Mouse (Mus musculus) G1E-ER4 (cell line): Measurements from ENCODE around the gene Anxa8. TPM values are rescaled to one million over a fixed set of nuclear protein-coding genes. Genes with fewer than 3 reads are reported as not detected.

ENCODE experiments used
- GATA1 ChIP-seq: IDR thresholded peaks from one replicate; pipeline ENCODE4 v1.8.0; 2012; ENCODE audit warnings: low read length, inconsistent platforms
- polyA plus RNA-seq: library from polyadenylated mRNA; stranded (reverse); fragments of >175 nt; gene quantifications from 2 replicates; pipeline ENCODE4 v1.2.3, GENCODE M21; 2012

Gene Anxa8
- polyA plus RNA-seq, 1 experiment, result not detected

DNA sequence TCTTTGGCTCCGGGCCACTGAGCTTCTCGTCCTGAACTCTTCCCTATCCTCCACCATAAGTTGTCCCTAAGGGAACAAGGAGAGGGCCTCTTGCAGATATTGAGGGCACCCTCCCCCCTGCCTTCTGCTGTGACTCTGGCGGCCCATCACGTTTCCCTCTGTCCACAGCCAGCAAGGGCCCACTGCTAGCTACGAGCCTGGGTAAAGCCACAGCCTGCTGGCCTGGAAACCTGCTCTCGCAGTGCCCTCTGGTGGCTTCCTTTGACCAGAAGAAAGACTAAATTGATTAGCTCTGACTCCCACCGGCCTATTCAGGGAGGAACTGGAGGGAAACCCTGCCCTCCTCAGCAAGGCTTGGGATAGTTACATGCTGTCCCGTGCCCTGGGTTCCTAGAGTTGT lies 19.1 kb downstream of the Anxa8 start:
- no peak for TF ChIP-seq GATA1

DNA sequence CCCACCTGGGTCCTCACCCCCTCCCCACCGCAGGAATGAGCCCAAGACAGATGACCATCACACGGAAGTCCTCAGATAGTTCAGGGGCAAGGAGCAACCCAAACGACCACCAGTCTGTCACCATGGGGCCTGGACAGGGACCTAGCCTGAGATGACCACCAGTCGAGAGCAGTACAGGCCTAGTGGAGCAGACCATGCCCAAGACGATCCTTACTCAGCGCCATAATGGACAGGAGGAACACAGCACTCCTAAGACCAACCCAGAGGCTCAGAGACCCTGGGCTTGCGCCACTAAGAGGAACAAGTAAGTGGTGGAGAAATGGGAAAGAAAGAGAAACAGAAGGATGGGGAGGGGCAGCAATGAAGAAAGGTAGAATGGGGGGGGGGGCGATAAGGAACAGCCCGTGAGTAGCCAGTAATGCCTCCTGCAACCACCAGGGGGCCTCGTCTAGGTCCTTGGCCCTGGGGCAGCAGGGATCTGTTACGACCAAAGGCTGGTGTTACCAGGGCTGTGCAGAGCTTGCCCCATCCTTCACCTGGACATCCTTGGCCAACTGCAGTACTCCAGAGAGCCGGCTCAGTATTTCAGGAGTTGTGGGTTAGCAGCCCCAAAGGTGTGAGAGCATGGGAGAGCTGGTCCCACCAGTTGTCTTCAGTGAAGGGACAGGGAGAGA lies 20.7 kb downstream of the Anxa8 start:
- TF ChIP-seq GATA1, result no peak

DNA sequence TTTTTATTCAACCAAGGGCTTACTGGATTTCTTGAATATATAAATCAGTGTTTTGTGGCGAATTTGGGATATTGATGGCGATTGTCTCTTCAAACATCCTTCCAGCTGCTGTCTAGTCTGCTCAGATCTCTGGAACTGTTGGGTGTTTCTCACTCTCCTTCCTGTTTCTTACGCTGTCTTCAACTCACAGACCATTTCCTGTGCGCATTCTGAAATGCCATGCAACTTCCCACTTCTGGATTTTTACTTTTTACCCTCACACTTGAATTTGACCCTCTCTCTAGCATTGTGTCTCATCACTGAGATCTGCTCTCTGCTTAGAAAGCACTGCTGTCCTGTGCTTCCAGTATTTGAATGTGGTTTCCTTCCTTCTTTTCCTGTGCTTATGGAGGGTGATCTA lies 21.8 kb downstream of the Anxa8 start:
- TF ChIP-seq GATA1, result no peak

DNA sequence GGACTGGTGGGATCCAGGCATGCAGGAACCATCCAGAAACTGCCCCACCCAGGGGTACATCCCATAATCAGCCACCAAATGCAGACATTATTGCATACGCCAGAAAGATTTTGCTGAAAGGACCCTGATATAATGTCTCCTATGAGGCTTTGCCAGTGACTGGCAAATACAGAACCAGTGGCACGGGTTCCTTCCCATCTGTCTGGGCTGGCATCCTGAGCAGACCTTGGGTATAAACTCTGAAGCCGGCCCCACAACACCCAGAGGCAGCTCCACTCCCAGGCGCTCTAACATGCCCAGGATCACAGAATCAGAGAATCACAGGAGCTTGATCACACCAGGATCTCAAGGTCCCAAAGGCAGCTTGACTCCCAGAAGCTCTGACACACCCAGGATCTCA lies 28.5 kb downstream of the Anxa8 start:
- TF ChIP-seq GATA1, result no peak

DNA sequence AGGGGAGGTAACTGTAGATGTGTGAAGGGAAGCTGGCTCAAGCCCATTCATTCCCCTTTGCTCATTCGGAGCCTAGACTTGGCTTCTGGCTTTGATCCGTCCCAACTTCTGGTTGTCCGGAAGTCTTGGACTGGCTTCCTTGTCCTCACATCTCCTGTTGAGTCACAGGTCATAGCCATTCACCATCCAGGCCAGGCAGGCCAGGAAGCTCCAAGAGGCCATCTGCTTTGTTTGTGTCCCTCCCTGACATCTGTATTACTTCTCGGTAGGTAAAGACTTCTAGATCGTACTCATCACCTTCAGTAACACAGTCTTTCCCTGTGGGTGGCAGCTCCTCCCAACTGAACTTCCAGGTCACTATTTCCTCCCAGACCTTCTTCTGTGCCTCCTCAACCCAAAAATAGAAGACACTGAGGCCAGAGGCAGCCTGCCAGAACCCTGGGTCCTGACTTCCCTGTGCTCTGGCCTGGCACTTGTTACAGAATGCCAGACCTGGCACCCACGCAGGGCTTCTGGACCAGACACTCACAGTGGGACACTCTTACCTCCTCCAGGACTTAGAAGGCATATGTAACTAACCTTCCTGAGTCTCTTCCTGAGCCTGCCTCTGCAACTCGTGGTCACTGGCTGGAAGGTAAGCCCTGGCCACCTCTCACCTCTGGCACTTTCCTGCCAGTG lies 33.4 kb downstream of the Anxa8 start:
- TF ChIP-seq GATA1, result no peak

DNA sequence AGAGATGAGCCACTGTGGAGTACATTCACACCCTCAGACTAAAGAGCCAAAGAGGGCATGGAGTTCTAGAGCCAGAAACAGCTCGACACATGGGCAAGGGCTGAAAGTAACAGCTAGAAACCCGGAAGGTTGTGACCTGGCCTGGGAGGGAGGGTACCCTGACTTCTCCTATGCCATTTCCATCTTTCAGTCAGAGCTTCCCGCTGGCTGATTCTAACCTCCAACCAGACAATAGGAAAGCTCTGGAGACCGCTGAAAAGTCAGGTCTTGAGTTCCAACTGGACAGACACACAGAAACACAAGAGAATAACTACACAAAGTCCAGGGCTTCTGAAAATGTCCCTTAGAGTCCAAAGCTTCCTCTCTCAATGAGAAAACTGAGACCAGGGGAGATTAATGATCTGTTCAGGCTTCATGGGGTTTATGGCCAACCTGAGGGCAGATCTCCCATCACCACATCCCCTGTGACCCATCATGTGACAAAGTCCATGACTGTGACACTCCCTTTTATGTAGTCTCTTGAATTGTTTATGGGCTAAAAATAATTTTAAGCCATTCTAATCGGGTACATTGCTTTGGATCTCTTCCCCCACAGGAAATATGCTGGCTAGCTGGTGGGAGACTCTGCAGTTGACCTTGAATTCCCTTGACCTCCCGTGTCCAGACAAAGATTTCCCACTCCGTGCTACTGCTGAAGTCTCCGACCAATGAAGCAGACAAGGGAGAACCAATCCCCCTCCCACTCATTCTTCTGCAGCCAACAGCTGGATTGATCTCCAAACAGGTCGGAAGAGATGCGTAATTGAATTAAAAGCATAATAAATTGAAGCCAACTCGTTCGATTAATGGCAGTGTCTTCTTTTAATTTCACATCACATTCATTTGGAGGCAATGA lies 34.5 kb downstream of the Anxa8 start:
- TF ChIP-seq GATA1, result no peak

DNA sequence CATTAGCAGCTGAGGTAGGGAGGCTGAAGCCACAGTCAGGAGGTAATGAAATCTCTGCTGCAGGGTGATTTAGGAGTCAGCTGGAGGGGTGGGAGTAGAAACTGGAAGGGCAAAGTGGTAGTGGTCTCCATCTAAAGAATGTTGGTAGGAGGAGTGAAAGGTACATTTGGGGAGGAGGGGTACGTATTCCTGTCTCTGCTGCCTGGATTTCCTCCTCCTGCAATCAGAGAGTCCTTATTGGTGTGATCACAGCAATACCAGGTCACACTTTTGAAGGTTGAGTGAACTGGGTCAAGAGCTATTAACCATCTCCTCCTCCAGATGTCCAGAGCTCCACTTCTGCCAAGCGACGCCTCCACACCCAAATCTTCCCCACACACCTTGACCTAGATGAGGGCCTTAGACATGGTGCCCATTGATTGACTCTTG lies 35.2 kb downstream of the Anxa8 start:
- TF ChIP-seq GATA1, result no peak

DNA sequence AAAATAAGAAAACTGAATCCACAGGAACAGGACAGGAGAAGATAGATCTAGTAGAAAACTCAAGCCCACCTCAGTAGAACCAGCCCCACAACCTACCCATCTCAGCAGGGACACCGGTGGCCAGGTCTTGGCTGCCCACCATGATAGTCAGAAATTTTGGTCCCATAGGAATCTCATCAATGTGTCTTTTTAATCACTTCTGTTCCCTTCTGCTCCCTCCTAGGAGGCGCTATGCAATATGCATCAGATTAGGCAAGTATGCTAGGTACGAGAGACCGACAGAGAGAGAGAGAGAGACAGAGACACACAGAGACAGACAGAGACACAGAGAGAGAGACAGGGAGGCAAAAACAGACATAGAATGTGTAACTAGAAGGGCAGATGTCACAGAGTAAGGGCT lies 35.9 kb downstream of the Anxa8 start:
- no peak for TF ChIP-seq GATA1

DNA sequence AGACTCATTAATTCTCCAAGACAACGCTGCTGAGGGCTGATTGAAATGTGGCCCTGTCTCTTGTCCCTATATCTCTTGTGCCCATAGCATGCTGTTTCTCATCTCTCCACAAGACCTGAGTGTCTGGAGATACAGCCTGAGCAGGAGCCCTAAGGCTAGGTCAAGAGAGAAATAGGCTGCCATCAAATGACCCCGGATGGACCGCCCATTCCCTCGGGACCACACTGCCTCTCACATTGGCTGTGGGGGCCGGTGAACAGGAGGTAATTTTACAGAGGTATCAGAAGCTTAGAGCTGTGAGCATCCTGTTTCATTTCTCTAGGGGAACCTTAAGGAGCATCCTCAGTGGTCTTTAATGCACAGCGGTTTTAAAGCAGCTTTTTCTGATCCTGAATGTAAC lies 45.4 kb downstream of the Anxa8 start:
- TF ChIP-seq GATA1, result no peak

DNA sequence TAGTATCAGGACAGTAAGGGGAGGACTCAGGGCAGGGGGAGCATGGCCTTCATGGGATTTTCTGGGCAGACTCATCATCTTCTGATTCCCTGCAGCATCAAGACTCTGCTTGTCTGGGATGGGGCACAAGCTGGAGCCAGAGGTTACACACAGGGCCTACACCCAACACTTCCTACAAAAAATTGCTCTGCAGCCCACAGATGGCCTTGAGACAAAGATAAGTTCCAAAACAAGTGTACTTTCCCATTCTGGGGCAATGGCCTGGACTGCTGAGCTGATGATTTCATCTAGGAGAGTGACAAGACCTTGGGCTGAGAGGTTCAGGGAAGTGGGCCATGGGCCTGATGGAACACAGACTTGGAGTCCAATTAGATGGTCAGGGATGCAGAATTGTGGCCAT lies 49.6 kb downstream of the Anxa8 start:
- TF ChIP-seq GATA1, result no peak

DNA sequence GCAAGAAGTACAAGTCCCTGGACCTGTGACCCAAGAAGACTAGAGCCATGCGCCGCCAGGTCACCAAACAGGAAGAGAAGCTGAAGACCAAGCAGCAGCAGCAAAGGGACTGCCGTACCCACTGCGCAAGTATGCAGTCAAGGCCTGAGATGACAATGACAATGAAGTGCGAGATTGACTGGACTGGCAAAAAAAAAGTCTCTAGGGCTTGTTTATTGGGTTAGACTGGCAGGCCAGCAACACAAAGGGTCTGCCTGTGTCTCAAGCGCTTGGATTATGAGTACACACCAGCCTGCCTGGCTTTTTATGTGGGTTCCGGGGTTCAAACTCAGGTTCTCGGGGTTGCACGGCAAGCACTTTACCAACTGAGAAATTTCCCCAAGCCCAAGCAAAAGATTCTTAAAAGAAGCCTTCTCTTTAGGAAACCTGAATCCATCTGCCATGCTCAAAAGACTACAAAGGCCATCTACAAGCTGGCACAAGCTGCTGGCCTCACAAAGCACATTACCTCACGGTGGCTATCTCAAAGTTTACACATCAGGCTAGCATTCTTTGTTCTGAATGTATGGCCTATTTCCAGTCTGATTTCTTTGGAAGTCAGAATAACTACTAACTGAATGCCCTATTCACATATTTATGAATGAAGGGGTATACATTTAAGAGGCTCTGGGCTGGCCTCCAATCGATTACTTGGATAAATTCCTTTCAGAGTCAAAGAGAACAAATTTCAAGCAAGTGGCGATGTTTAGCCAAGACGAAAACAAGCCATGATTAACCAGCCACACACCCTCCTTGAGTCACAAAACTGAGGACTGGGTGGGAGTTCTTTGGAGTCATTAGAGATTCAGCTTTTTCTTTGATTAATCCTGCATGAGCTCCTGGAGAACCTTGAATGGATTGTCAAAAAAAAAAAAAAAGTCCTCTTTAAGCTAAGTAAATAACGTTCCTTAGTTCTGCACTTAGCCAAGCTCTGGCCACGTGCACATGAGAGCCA lies 54.2 kb downstream of the Anxa8 start:
- no peak for TF ChIP-seq GATA1

DNA sequence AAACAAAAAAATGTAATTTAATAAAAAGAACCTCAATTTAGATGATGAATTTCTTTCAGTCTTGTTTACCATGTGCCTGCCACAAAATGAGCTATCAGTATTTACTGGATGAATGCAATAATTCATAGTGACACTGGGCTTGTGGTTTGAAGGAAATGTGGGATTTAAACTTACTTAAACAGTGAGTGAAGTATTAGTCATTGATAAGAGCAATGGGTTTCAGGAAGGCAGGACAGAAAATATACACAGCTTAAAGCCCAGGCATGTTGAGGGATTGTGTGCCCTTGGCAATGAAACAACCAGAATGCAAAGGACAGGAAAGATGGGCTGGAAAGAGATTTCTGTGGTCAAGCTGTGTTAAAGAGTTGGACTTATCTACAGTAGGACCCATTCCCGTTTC lies 56.5 kb downstream of the Anxa8 start:
- TF ChIP-seq GATA1, result no peak

DNA sequence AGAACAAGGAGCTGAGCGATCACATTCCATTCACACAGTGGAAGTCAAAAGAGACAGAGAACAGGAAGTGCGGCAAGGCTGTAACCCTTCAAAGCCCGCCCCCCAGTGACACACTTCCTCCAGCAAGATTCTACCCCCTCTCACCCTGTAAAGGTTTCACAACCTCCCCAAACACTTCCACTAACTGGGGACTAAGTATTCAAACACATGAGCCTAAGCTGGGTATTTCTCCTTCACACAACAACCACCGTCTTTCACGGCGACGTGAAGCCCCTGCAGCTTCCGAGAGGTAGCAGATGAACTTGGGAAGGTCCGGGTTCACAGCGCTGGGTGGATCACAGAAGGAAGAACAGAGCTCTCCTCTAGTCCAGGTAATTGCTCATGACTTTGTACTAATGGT lies 57.1 kb downstream of the Anxa8 start:
- no peak for TF ChIP-seq GATA1

Other genes starting within 250 kb of the Anxa8 start
- not detected in 2 replicates for gene Gdf10, start 162.4 kb upstream of the Anxa8 start, polyA plus RNA-seq
- gene Gdf2, start 144.9 kb upstream of the Anxa8 start, polyA plus RNA-seq, result not detected in 2 replicates
- gene Rbp3, start 132.0 kb upstream of the Anxa8 start, polyA plus RNA-seq, result not detected in 2 replicates
- not detected in 2 replicates for gene Zfp488, start 107.2 kb upstream of the Anxa8 start, polyA plus RNA-seq
- gene Gm30083, start 70.8 kb upstream of the Anxa8 start, polyA plus RNA-seq, result not detected in 2 replicates
- gene Gm5460, start 69.2 kb upstream of the Anxa8 start, polyA plus RNA-seq, result not detected in 2 replicates
- gene Antxrl, start 33.3 kb upstream of the Anxa8 start, polyA plus RNA-seq, result not detected in 2 replicates
- not detected in 2 replicates for gene A630023A22Rik, start 16.8 kb downstream of the Anxa8 start, polyA plus RNA-seq
- gene Npy4r, start 66.5 kb downstream of the Anxa8 start, polyA plus RNA-seq, result not detected in 2 replicates
- not detected in 2 replicates for gene Gprin2, start 115.7 kb downstream of the Anxa8 start, polyA plus RNA-seq
- gene Syt15, start 133.6 kb downstream of the Anxa8 start, polyA plus RNA-seq, result not detected in 2 replicates
- gene Shld2, start 224.5 kb downstream of the Anxa8 start, polyA plus RNA-seq, result 7.0 and 11.6 TPM in 2 replicates
- 48.7 and 65.8 TPM in 2 replicates for gene Glud1, start 224.7 kb downstream of the Anxa8 start, polyA plus RNA-seq